Mouse (Mus musculus): ENCODE results near the gene Smim9. TPM values are rescaled to one million over a fixed set of nuclear protein-coding genes. Genes with fewer than 3 reads are reported as not detected.

Gene Smim9
- total and polyA plus RNA-seq, 3 experiments, result not detected

DNA sequence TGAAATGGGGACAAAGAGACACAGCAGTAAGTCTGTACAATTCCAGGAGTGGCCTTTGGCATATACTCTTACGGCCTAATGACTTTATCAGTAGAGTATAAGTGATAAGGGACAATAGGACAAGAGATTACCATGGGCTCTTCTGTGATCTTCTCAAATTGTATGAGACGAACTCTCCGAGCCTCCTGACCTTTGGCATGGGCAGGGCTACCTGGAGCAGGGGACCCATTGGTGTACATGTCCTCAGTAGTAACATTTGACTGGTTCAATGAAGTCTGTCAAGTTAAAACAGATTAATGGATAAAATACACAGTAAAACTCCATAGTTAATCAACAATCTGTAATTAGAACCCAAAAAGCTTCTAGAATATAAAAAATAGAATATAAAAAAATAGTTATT is 38.0 kb downstream of the Smim9 start:
- H3K79me2 ChIP-seq (ENCODE audit: control insufficient read depth, insufficient read depth, low read length, poor library complexity), result peaks cover 2% of the 10 kb centered on the region; the same call in 1 of the 2 replicates
- TF ChIP-seq TCF12 (IDR thresholded peaks at IDR 0.05; ENCODE audit: low read depth, low read length) (no peak), GABPA (IDR thresholded peaks at IDR 0.05; ENCODE audit: low read depth, low read length) (no peak), CHD2 (IDR thresholded peaks at IDR 0.05; ENCODE audit: low read length) (no peak), MAZ (IDR thresholded peaks at IDR 0.05; ENCODE audit: low read depth, low read length) (no peak), NELFE (IDR thresholded peaks at IDR 0.05; ENCODE audit: low read depth, low read length) (no peak), ZC3H11A (IDR thresholded peaks at IDR 0.05; ENCODE audit: low read depth, low read length) (no peak), TAL1 (IDR thresholded peaks at IDR 0.05; ENCODE audit: low read length) (no peak), MYC (IDR thresholded peaks at IDR 0.05; ENCODE audit: low read depth, low read length) (no peak), EP300 (IDR thresholded peaks at IDR 0.05; ENCODE audit: low read depth in 1 of 2, low read length in 2 of 2) (no peak), SIN3A (IDR thresholded peaks at IDR 0.05; ENCODE audit: low read length) (no peak), CTCF (IDR thresholded peaks at IDR 0.05 in 2 of 3, conservative IDR thresholded peaks at IDR 0.05 in 1 of 3; ENCODE audit: control insufficient read depth in 1 of 3, insufficient read depth in 1 of 3, low read depth in 2 of 3, low read length in 3 of 3, poor library complexity in 1 of 3, severe bottlenecking in 1 of 3) (no peak), UBTF (IDR thresholded peaks at IDR 0.05; ENCODE audit: borderline replicate concordance, insufficient read depth, low read depth, low read length) (no peak), MXI1 (IDR thresholded peaks at IDR 0.05; ENCODE audit: low read depth, low read length) (no peak), ETS1 (IDR thresholded peaks at IDR 0.05; ENCODE audit: low read depth, low read length) (no peak), MYB (IDR thresholded peaks at IDR 0.05; ENCODE audit: low read depth, low read length) (no peak)
- no peak for DNase-seq (ENCODE audit: low read depth, low spot score)
- H3K36me3 ChIP-seq (ENCODE audit: control insufficient read depth in 1 of 2, insufficient read depth in 2 of 2, low read length in 2 of 2), result peaks cover 0 to 11% of the 10 kb centered on the region in 2 experiments; a peak in 2 of 4 replicates
- no peak overlapping the region for H3K9ac ChIP-seq (ENCODE audit: control insufficient read depth, low read depth, low read length, poor library complexity, severe bottlenecking)
- peaks cover 2 to 3% of the 10 kb centered on the region in 2 experiments; a peak in 3 of 4 replicates for H3K4me1 ChIP-seq (ENCODE audit: control insufficient read depth in 1 of 2, insufficient read depth in 2 of 2, low read length in 2 of 2)
- H3K9me3 ChIP-seq (replicated peaks; ENCODE audit: insufficient read depth, low read length), result no peaks in the 10 kb centered on the region
- no peak overlapping the region for H3K27ac ChIP-seq (ENCODE audit: control insufficient read depth, low read depth, low read length)
- no peak overlapping the region for H3K4me3 ChIP-seq (ENCODE audit: control insufficient read depth in 1 of 2, insufficient read depth in 1 of 2, low read depth in 2 of 2, low read length in 2 of 2)
- H3K27me3 ChIP-seq (ENCODE audit: control insufficient read depth in 1 of 2, insufficient read depth in 2 of 2, low read length in 2 of 2), result no peaks in the 10 kb centered on the region

DNA sequence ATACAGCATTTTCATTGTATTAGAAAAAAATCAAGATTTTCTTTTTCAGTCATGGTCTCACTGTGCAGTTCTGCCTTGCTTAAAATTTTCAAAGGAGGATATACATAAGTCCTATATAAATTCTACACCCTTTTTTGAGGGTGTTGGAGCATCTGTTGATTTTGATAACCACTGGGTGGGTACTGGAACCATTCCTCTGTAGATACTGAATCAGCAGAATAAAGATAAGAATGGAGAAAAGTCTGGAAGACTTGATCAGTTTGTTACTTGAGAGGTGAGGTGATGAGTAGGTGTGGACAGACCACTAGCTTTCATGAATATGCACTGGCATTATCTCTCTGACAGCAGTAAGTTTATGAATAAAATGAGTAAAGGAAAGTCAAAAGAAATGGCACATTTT is 48.0 kb downstream of the Smim9 start:
- Histone ChIP-seq H3K27ac (ENCODE audit: control insufficient read depth, low read depth, low read length) (peak overlapping the region; percentile 70), H3K79me2 (ENCODE audit: control insufficient read depth, insufficient read depth, low read length, poor library complexity) (no peaks in the 10 kb centered on the region), H3K36me3 (ENCODE audit: control insufficient read depth in 1 of 2, insufficient read depth in 2 of 2, low read length in 2 of 2) (peaks cover 2 to 30% of the 10 kb centered on the region in 2 experiments), H3K27me3 (ENCODE audit: control insufficient read depth in 1 of 2, insufficient read depth in 2 of 2, low read length in 2 of 2) (no peaks in the 10 kb centered on the region), H3K4me1 (ENCODE audit: control insufficient read depth in 1 of 2, insufficient read depth in 2 of 2, low read length in 2 of 2) (peaks cover 7 to 21% of the 10 kb centered on the region in 2 experiments), H3K4me3 (ENCODE audit: control insufficient read depth in 1 of 2, insufficient read depth in 1 of 2, low read depth in 2 of 2, low read length in 2 of 2) (no peak overlapping the region), H3K9ac (ENCODE audit: control insufficient read depth, low read depth, low read length, poor library complexity, severe bottlenecking) (no peak overlapping the region), H3K9me3 (replicated peaks; ENCODE audit: insufficient read depth, low read length) (no peaks in the 10 kb centered on the region)
- DNase-seq (ENCODE audit: low read depth, low spot score), result peak; percentile 45
- TF ChIP-seq ZC3H11A (IDR thresholded peaks at IDR 0.05; ENCODE audit: low read depth, low read length), result no peak
- no peak for TF ChIP-seq USF2 (IDR thresholded peaks at IDR 0.05; ENCODE audit: borderline replicate concordance in 1 of 2, insufficient read depth in 1 of 2, low read depth in 1 of 2, low read length in 2 of 2)
- TF ChIP-seq RCOR1 (IDR thresholded peaks at IDR 0.05; ENCODE audit: low read depth, low read length), result no peak
- TF ChIP-seq MEF2A (IDR thresholded peaks at IDR 0.05; ENCODE audit: extremely low read depth, insufficient replicate concordance, low read depth, low read length, poor library complexity, severe bottlenecking), result no peak
- TF ChIP-seq POLR2AphosphoS5 (IDR thresholded peaks at IDR 0.05; ENCODE audit: borderline replicate concordance, low read depth, low read length), result no peak
- TF ChIP-seq MYB (IDR thresholded peaks at IDR 0.05; ENCODE audit: low read depth, low read length), result no peak
- TF ChIP-seq ETS1 (IDR thresholded peaks at IDR 0.05; ENCODE audit: low read depth, low read length), result peak; percentile 70; the same call in 1 of the 2 replicates
- no peak for TF ChIP-seq NRF1 (IDR thresholded peaks at IDR 0.05; ENCODE audit: insufficient read depth, low read depth, low read length, poor library complexity, severe bottlenecking)
- TF ChIP-seq MXI1 (IDR thresholded peaks at IDR 0.05; ENCODE audit: low read depth, low read length), result no peak
- TF ChIP-seq TAL1 (IDR thresholded peaks at IDR 0.05; ENCODE audit: low read length), result peak; percentile 27; the same call in 1 of the 2 replicates
- no peak for TF ChIP-seq ZNF384 (IDR thresholded peaks at IDR 0.05; ENCODE audit: low read depth, low read length)
- TF ChIP-seq KAT2A (conservative IDR thresholded peaks at IDR 0.05; ENCODE audit: low read depth, low read length), result no peak
- TF ChIP-seq CTCF (IDR thresholded peaks at IDR 0.05 in 2 of 3, conservative IDR thresholded peaks at IDR 0.05 in 1 of 3; ENCODE audit: control insufficient read depth in 1 of 3, insufficient read depth in 1 of 3, low read depth in 2 of 3, low read length in 3 of 3, poor library complexity in 1 of 3, severe bottlenecking in 1 of 3), result no peak
- no peak for TF ChIP-seq SMC3 (IDR thresholded peaks at IDR 0.05; ENCODE audit: low read depth, low read length)
- peak; percentile 70 to 76; a peak in 3 of 4 replicates for TF ChIP-seq EP300 (IDR thresholded peaks at IDR 0.05; ENCODE audit: low read depth in 1 of 2, low read length in 2 of 2)
- no peak for TF ChIP-seq MYC (IDR thresholded peaks at IDR 0.05; ENCODE audit: low read depth, low read length)
- no peak for TF ChIP-seq TBP (IDR thresholded peaks at IDR 0.05; ENCODE audit: low read depth, low read length)
- 0 out of 2 replicates have a peak, but pooled peaks have one; percentile 36 for TF ChIP-seq SIN3A (IDR thresholded peaks at IDR 0.05; ENCODE audit: low read length)
- no peak for TF ChIP-seq USF1 (IDR thresholded peaks at IDR 0.05; ENCODE audit: low read depth, low read length)
- no peak for TF ChIP-seq BHLHE40 (IDR thresholded peaks at IDR 0.05; ENCODE audit: borderline replicate concordance, low read depth, low read length)
- TF ChIP-seq CHD2 (IDR thresholded peaks at IDR 0.05; ENCODE audit: low read length), result no peak
- TF ChIP-seq CHD1 (IDR thresholded peaks at IDR 0.05; ENCODE audit: low read depth, low read length), result no peak
- TF ChIP-seq ELF1 (IDR thresholded peaks at IDR 0.05; ENCODE audit: low read depth, low read length), result no peak

All from MEL (cell line).